Mouse (Mus musculus) heart, adult 11 months (tissue): ENCODE measurements around the gene Atg16l2.

Experiments used
- DNase-seq: peaks from one replicate; pipeline ENCODE4 v3.0.0; 2022

The Atg16l2 gene

DNA sequence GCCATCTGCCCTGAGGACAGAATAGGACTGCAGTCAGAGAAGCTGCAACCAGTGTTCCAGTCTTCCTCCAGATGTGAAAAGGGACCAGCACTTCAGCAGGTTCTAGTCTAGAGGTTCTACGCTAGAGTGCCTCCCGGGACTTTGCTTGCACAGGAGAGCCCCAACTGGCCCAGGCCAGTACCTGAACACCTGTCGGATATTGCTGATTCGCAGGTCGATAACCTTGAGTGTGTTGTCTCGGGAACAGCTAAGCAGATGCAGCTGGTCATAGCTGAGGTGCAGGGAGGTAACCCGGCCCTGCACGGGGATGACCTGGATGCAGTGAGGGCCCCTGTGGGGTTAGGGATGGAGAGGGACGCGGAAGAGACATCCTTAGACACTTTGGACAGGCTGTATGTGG, 11.7 kb downstream of the Atg16l2 start:
- peak; percentile 86 for DNase-seq

DNA sequence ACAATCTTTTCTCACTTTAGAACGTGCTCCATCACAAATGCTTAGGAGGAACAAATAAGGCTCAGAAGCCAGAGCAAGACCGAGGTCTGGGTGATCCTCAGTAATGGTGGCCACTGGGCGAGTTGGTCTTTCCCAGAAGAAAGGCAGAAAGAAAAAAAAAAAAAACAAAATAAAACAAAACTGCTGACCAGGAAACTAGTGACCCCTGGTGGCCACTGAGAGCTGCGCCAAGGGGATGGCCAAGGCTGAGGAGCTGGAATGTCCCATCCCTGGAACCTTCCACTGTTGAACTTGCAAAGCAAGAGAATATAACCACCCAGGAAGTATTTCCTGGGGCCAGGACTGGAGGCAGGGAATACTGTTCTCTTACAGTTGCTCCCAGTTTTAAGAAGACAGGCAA, 13.6 kb downstream of the Atg16l2 start:
- peak; percentile 89 for DNase-seq

DNA sequence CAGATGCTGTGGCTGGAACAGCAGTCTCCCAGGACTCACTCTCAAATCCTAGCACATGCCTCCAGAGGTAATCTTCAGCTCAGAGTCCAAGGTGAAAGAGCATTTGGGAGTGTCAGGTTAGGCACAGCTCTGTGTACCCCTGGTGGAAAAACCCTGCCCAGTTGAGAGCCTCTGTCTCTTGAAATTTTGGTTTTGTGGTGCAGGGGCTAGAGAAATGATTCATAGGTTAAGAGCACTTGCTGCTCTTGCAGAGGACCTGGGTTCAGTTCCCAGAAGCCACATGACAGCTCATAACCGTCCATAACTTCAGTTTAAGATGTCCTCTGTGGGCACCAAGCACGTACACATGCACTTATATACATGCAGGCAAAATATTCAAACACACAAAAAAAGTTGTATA, 14.2 kb downstream of the Atg16l2 start:
- peak; percentile 79 for DNase-seq

DNA sequence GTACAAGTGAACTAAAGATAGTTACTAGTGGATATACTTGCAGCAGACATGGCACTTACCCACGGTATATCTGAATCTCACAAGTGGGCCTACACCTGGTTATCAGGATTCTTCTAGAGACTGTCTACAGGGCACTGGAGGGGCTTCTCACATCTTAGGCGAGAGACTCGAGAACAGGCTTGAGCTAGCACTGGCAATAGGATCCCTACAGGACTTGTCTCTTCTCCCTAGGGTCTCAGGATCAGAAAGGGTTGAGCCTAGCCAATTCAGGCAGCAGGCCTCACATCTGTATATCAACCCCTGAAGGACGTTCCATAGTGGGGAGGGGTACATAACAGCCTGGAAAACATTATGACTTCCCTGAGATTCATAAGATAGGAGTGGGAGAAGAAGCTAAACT, 15.2 kb downstream of the Atg16l2 start:
- peak; percentile 86 for DNase-seq

DNA sequence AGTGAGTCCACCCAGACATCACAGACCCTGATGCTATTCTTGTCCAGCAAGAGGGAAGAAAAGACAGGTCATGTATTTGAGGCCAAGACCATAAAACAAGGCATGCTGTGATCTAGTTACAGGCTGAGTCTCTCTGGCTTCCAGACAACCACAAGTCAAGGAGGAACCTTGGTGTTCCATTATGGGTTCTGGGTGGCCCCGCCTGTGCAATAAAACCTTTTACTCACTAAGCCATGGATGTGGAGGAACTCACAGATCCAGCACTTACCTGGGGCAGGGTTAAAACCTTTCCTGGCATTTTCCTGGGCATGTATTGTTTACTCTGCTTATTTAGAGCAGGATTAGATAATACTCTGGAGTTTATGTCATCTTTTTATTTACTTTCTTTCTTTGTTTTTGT, 17.5 kb downstream of the Atg16l2 start:
- DNase-seq, result peak; percentile 70

DNA sequence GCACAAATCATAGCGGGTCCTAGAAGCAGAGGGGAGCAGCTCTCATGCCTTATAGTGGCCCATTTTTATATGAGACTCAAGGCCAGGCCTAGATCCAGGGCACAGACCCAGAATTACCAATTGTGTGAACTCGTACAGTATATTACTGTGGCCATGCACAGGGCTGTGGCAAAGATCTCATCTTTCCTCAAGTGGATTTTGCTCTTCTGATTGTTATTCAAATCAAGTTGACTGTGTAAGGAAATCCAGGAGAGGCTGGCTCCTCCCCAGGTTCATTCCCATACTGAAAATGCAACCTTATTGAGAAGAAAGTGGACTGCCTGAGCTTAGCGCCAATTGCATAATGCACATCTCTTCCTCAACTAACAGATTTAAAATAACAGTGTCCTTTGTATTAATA, 19.3 kb downstream of the Atg16l2 start:
- peak; percentile 51 for DNase-seq

DNA sequence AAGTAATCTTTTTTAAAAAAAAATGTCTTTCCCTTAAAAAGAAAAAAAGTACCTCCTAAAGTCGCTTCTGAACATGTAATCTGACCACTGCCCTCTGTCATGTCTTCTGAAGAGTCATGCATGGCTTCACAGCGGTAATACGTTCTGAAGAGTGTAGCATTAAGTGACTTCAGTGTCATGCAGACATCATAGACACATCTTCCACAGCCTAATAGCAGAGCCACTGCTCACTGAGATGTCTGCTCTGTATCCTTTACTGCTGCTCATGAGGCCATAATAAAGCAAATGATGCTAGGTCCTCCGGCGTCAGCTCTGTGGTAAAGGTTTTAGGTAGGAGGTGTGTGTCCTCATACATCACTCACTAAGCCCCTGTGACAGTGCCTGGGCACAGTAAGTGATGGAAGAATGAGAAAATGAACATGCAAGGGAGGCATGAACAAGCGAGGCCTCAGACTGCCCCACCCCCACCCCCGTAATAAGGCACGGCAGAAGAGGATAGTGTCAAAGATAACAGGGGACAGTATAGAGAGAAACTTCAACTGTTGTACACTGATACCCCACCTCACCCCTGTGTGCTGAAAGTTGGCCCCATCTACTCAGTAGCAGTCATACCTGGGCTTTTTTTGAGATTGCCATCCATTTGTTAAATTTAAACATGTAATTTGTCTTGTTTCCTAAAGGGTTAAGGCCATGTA, 29.4 kb downstream of the Atg16l2 start:
- DNase-seq, result peak; percentile 74

DNA sequence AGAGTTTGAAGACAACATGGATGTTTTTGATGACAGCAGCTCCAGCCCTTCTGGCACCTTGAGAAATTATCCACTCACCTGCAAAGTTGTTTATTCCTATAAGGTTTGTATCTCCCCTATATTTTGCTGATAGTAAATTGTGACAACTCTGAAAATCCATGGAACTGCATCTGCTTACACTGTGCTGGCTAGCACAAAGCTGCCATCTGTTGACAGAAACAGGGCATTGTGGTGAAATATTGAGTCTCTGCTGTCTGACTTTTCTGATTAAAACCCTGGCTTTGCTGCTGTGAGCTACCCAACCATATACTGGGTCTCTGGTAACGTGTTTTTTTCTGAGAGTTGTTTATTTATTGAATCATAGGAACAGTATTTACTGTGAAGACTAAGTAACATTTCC, 30.4 kb downstream of the Atg16l2 start:
- DNase-seq, result no peak

DNA sequence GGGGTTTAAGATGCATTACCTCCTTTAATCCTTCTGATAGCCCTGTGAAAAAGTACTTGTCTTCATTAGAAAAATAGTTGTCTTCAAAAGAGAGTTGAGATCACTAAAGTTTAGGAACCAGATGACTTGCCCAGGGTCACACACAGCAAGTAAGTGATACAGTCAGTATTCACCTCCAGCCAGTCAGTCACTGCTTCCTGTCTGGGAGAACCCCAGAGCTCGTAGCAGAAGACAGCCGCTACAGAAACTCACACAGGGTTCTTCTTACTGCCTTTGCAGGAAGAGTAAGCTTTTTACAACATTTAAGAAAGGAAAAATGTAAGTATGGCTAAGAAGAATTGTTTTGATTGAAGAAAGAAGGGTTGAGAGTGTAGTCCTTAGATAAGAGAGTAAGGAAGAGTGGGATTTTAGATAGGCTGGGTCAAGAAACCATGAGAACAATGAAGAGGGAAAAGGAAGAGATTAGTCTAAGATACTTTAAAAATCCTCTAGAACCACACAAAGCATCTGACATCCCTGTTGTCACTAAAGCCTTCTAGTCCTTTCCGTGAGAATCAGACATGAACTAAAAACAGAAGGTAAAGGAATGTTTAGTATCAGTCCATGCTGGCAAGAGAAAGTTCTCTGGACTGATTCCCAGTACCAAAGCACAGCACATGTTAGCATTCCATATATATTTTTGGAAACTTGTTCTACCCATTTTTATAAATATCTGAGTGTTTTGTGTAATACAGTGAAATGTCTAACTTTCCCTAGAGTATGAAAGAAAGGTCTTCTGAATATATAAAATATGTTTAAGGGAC, 34.4 kb downstream of the Atg16l2 start:
- DNase-seq, result peak; percentile 86

DNA sequence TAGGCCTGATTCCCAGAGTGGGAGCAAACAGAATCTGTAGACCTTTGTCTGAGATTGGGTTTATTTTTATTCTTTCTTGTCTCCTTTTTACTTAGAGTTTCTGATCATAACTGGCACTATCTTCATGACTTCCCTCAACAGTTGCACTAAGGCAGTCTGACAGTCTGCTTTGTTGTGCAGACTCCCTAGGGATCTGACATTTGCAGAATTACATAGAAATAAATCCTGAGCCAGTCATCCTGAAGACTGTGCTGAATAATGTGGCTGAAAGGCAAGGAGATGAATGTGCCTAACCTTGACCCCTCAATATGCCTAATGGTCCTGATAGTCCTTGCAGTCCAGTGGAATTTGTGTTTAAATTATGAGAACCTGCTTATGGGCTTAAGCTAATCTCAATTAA, 38.5 kb downstream of the Atg16l2 start:
- DNase-seq, result no peak

DNA sequence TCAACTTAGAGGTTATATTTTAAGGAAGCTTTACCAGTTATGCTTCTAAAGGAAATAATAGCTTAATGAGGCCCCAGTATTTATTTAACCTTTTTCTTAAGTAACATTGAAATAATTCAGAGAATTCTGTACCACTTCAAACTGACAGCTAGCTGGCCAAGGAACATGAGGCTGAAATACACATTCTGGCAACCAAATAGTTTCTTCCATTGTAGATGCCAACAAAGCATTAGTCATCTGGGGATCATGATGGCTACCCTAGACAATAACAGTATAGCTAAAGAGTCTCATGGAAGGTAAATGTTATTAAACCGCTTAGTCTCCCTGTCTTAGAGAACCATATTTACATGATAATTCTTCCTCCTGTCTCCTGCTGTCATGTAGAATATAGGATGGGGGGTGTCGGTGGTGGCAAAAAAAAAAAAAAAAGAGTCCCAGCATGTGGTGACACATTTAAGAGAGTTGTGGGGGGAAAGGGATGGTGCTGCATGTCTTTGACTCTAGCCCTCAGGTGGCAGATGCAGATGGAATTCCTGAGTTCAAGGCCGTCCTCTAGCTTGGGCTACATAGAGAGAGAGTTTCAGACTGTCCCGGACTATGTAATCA, 40.0 kb downstream of the Atg16l2 start:
- DNase-seq, result no peak

DNA sequence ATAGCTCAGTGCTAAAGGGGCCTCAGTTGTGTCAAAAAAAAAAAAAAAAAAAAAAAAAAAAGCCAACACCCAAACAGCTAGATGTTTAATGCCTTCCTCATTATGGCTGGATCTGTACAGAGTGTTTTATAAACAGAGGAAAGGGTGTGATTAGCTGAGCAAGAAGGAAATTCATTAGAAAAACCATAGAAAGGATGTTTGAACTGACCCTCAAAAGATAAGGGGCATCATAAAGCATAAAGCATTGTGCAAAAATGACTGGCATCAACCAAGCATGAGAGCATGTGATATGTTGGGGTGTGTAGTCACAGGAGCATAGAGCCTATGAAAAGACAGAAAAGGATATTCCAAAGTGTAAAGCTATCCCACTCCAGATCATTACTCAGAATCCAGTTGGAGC, 43.6 kb downstream of the Atg16l2 start:
- no peak for DNase-seq

DNA sequence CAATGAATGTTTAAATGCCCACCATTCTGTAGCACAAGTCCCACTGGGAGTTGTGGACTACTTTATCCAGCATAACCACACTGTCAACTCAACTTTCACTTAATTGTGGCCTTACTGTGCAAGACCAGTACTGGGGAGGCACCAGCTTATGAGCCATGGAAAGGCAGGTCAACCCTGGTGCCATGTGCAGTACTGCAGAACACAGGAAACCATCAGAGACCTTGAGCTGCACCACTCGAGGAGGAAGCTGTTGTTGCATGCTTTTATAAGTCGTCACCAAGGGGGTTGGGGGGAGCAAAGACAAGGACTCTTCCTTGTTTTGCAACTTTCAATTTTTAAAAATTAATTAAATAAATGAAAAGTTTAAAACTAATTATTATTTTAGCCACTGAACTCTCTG, 49.0 kb downstream of the Atg16l2 start:
- peak; percentile 77 for DNase-seq

DNA sequence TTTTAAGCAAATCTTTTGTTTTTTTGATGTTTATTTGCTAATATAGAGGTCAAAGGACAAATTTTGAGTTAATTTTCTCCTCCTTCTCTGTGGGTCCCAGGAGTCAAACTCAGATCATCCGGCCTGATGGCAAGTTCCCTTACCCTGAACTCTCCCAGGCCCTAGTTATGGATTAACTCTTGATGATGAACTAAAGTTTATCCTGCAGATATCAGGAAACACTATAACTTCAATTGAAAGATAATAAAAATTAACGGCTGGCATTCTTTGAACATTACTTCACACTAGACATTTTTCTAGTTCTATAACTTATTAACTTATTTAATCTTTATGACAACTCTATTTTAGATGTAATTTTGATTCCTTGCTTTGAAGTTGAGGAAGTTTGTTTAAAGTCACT, 52.9 kb downstream of the Atg16l2 start:
- no peak for DNase-seq

DNA sequence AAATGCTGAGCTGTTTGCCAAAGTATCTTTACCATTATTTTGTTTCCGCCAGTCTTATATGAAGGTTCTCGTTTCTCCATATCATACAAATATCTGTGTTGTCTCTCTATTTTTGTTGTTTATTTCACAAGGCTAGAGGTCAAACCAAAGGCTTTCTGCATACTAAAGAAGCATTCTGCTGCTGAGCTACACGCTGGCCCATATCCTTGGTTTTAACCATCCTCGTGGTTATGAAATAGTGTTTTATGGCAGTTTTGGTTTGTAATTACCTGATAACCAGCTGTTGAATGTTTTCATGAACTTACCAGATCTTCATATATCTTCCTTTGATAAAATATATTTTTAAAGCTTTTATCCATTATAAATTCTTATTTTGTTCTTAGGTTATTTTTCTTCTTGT, 53.3 kb downstream of the Atg16l2 start:
- DNase-seq, result no peak

DNA sequence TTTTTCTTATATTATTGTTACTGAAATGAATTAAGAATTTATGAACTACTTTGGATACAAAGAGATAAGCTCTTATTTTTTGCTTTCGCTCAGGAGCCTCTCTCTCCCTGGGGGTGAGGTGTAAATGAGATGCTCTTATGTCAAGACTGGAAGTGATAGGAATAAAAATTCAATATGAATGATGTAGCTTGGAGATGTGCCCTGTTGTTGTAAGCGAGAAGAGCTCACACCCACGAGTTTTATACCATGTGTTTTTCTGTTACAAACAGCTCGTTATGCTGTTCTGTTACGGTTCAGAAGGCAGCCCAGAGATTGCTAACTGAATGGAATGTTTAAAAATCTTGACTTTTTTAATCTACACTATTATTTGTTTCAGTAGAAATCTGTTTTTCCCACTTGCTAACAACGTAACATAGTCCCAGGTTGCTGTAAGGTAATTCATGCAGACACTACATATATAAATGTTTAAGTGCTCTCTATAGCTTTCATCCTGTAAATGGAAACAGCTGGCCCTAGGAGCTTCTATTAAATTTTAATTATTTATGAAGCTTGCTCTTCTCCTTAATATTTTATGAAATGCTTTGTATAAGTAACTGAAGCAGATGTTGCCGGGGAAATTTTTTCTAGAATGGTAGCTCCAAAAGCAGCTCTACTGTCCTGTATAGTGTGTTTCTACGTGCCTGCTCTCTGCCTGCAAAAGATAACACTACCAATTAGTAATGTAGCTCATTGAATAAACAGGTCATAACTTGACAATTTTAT, 65.2 kb downstream of the Atg16l2 start:
- DNase-seq, result no peak

DNA sequence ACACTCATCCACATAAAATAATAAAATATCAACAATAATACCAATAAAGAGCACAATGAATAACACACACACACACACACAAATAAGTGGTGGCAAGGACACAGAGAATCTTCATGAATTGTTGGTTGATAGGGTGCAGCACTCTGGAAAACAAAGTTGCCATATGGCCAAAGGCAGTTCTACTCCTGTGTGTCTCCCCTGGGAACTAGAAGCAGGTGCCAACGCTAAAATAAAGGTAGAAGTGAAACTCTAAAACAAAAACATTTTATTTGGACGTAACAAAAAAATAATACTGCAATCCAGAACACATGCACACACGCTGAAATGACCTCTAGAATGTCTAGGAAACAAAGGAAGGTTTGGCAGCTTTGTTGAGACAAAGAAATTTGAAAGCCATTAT, 69.3 kb downstream of the Atg16l2 start:
- DNase-seq, result no peak

DNA sequence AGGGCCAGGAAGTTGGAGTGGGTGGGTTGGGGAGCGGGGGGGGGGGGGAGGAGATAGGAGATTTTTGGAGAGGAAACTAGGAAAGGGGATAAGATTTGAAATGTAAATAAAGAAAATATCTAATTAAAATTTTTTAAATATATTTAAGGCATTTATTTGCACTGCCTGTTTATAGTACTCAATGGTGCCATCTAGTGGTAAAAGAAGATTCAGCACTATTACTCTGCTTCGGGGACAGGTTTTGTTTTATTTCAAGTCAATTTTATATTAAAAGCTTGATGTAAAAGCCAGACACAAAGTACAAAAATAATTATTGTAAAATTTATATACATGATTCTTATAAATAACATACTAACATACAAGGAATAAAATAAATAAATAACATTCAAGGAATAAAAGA, 70.6 kb downstream of the Atg16l2 start:
- no peak for DNase-seq

DNA sequence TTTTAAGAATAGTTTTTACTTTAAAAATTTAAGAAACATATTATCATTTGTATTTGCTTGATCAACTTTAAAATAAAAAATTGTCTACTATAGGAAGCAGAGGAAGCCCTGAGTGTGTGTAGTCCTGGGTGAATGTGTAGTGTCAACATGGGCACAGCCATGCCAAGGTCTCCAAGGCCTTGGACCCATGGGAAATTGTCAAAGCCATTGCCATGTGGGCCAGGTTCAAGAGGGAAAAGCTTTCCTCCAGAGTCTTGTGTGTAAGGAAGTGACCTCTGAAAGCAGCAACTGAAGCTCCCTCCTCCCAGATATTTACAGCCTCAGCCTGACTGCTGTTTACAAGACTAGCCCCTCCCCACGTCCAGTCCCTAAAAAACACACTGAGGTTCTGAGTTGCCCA, 72.7 kb downstream of the Atg16l2 start:
- no peak for DNase-seq

DNA sequence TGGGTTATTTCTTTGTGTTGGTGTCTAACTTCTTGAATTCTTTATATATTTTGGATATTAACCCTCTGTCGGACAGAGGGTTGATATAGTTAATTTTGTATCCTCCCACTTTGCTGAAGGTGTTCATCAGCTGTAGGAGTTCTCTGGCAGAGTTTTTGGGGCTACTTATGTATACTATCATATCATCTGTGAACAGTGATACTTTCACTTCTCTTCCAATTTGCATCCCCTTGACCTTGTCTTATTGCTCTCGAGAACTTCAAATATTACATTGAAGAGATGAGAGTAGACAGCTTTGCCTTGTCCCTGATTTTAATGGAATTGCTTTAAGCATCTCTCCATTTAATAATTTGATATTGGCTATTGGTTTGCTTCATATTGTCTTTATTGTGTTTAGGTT, 78.5 kb downstream of the Atg16l2 start:
- DNase-seq, result no peak

DNA sequence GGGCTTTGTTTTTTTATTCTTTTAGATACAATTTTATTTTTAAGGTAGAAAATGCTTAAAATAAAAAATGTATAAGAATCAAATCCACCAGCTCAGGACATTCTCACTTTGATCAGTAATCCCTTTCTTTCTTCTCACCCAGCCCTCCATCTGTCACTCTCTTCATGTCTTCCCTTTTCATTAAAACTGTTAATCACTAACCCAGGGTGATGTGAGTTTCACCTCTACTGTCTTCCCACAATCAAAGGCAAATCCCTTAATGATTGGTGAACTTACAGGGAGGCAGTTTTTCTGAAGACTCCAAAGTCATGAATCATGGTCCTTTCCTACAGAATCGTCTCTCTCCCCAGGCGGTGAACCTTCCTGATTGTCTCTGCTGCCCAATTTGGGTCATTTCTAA, 85.3 kb downstream of the Atg16l2 start:
- DNase-seq, result no peak

DNA sequence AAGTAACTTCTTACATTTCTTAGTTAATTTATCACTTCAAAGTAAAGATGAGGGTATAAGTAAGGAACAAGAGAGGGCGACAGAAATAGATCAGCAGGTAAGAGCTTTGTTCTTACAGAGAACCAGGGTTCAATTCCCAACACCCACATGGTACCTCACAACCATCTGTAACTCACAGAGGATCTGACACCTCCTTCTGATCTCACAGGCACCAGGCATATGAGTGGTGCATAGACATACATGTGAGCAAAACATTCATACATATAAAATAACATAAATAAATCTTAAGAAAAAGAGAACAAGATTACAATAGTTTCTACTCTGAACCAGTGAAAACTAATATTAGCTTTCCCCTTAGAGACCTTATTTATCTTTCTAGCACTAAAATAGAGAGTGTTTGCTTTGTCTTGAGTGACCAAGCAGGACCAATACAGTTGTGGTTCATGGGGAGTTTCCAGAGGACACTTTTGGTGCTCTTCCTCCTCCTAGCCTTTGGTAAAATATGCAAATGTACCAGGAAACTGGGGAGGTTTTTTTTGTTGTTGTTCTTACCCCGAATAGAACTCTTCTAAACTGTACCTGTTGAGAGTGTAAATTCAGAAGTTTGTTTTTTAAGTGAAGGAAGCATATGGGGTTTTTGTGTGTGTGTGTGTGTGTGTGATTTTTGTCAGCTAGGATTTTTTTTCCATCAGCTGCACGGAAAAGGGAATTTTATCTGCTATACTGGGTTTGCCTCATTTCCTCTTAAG, 88.4 kb downstream of the Atg16l2 start:
- DNase-seq, result no peak
